Mouse (Mus musculus) neural tube, embryonic 11.5 days (tissue): Measurements from ENCODE around the gene Pklr. TPM values are rescaled to one million over a fixed set of nuclear protein-coding genes. Genes with fewer than 3 reads are reported as not detected.

Experiments
- ATAC-seq: fragments of 200-750 bp; cut with Nextera tagmentation; 2 replicates; pipeline ENCODE4 v1.8.0; 2017; ENCODE audit warnings: moderate number of reproducible peaks, mild to moderate bottlenecking, moderate TSS enrichment, moderate library complexity; ENCODE audit not compliant: insufficient read depth, low FRiP score, low TSS enrichment
- DNase-seq: peaks from one replicate; pipeline ENCODE4 v3.0.0-alpha.2; 2015; ENCODE audit warnings: low spot score
- H3K27ac ChIP-seq: fragments of 300-500 bp; sonication (generic); 2 replicates; pipeline ENCODE4 v1.5.1; 2014; ENCODE audit warnings: low read depth, mild to moderate bottlenecking, low read length
- H3K27me3 ChIP-seq: fragments of 300-500 bp; sonication (generic); 2 replicates; pipeline ENCODE4 v1.6.1; 2014; ENCODE audit warnings: mild to moderate bottlenecking, low read length, mixed read lengths; ENCODE audit not compliant: control insufficient read depth, insufficient read depth
- H3K36me3 ChIP-seq: fragments of 300-500 bp; sonication (generic); 2 replicates; pipeline ENCODE4 v1.6.1; 2014; ENCODE audit warnings: mild to moderate bottlenecking, low read length, moderate library complexity, mixed read lengths; ENCODE audit not compliant: control insufficient read depth, insufficient read depth
- H3K4me1 ChIP-seq: fragments of 300-500 bp; sonication (generic); 2 replicates; pipeline ENCODE4 v1.6.1; 2014; ENCODE audit warnings: low read length, mixed read lengths; ENCODE audit not compliant: control insufficient read depth, insufficient read depth
- H3K4me2 ChIP-seq: fragments of 300-500 bp; sonication (generic); 2 replicates; pipeline ENCODE4 v1.6.1; 2014; ENCODE audit warnings: low read depth, mild to moderate bottlenecking, moderate library complexity
- H3K4me3 ChIP-seq: fragments of 300-500 bp; sonication (generic); 2 replicates; pipeline ENCODE4 v1.5.1; 2014; ENCODE audit warnings: low read depth, low read length
- H3K9ac ChIP-seq: fragments of 300-500 bp; sonication (generic); 2 replicates; pipeline ENCODE4 v1.6.1; 2014; ENCODE audit warnings: mild to moderate bottlenecking, low read length
- H3K9me3 ChIP-seq: fragments of 300-500 bp; sonication (generic); 2 replicates; pipeline ENCODE4 v1.6.1; 2016; ENCODE audit warnings: low read length; ENCODE audit not compliant: control insufficient read depth
- WGBS: fragments of 180-500 bp; shearing (Covaris S2); extraction: QIAGEN DNeasy Blood & Tissue Kit; methylation state at CpG from one replicate; pipeline ENCODE4 v1.1.7; 2014; 5-methylcytosine and 5-hydroxymethylcytosine counted together
- polyA plus RNA-seq: library from polyadenylated mRNA; unstranded; fragments of >200 nt; fragmentation: Nextera tagmentation; extraction: Ambion mirVana; gene quantifications from 2 replicates; pipeline ENCODE4 v1.2.1, GENCODE M21; 2014

The Pklr gene
- polyA plus RNA-seq, 1 experiment from 2014 or later, result 2.4 TPM

GRCm38 (mm10) chr3:89107545-89107944 lies 28.4 kb upstream of the Pklr start:
- H3K4me3 ChIP-seq, result no peak overlapping the region
- 74% methylated on average over 3 of the region's 3 CpGs for WGBS
- H3K27ac ChIP-seq, result no peak overlapping the region
- H3K4me2 ChIP-seq, result no peak overlapping the region
- H3K27me3 ChIP-seq, result no peaks in the 10 kb centered on the region
- no peaks in the 10 kb centered on the region for H3K9me3 ChIP-seq
- H3K36me3 ChIP-seq, result no peaks in the 10 kb centered on the region
- no peak overlapping the region for H3K9ac ChIP-seq
- no peaks in the 10 kb centered on the region for H3K4me1 ChIP-seq
- ATAC-seq, result no peak
- no peak for DNase-seq

- Histone ChIP-seq H3K27ac (no peak overlapping the region), H3K27me3 (no peaks in the 10 kb centered on the region), H3K9ac (no peak overlapping the region), H3K4me1 (no peaks in the 10 kb centered on the region), H3K9me3 (no peaks in the 10 kb centered on the region), H3K4me2 (no peak overlapping the region), H3K4me3 (no peak overlapping the region), H3K36me3 (no peaks in the 10 kb centered on the region)
- 63% methylated on average over 1 of the region's 1 CpGs for WGBS
- DNase-seq (no peak), ATAC-seq (no peak)
Observed at GRCm38 (mm10) chr3:89108146-89108545, 27.8 kb upstream of the Pklr start.

GRCm38 (mm10) chr3:89113058-89113457 lies 22.9 kb upstream of the Pklr start:
- Histone ChIP-seq H3K27ac (no peak overlapping the region), H3K4me2 (no peak overlapping the region), H3K9ac (no peak overlapping the region), H3K4me3 (no peak overlapping the region), H3K4me1 (no peaks in the 10 kb centered on the region), H3K36me3 (no peaks in the 10 kb centered on the region), H3K9me3 (no peaks in the 10 kb centered on the region), H3K27me3 (no peaks in the 10 kb centered on the region)
- ATAC-seq (no peak), DNase-seq (no peak)
- 86% methylated on average over 4 of the region's 4 CpGs for WGBS

GRCm38 (mm10) chr3:89115522-89115921 lies 20.4 kb upstream of the Pklr start:
- Histone ChIP-seq H3K4me1 (no peaks in the 10 kb centered on the region), H3K9me3 (no peaks in the 10 kb centered on the region), H3K4me2 (no peak overlapping the region), H3K27me3 (no peaks in the 10 kb centered on the region), H3K36me3 (no peaks in the 10 kb centered on the region), H3K4me3 (no peak overlapping the region), H3K9ac (no peak overlapping the region), H3K27ac (no peak overlapping the region)
- DNase-seq (no peak), ATAC-seq (no peak)
- 9% methylated on average over 2 of the region's 2 CpGs for WGBS

GRCm38 (mm10) chr3:89123313-89123712 lies 12.6 kb upstream of the Pklr start:
- Histone ChIP-seq H3K36me3 (no peaks in the 10 kb centered on the region), H3K9ac (no peak overlapping the region), H3K4me2 (no peak overlapping the region), H3K9me3 (no peaks in the 10 kb centered on the region), H3K4me3 (no peak overlapping the region), H3K27ac (no peak overlapping the region), H3K27me3 (no peaks in the 10 kb centered on the region), H3K4me1 (no peaks in the 10 kb centered on the region)
- DNase-seq, result no peak
- WGBS, result 86% methylated on average over 2 of the region's 2 CpGs
- no peak for ATAC-seq

GRCm38 (mm10) chr3:89124241-89124640 lies 11.7 kb upstream of the Pklr start:
- Histone ChIP-seq H3K4me3 (no peak overlapping the region), H3K36me3 (no peaks in the 10 kb centered on the region), H3K27ac (no peak overlapping the region), H3K27me3 (no peaks in the 10 kb centered on the region), H3K4me2 (no peak overlapping the region), H3K9me3 (no peaks in the 10 kb centered on the region), H3K9ac (no peak overlapping the region), H3K4me1 (no peaks in the 10 kb centered on the region)
- WGBS, result 85% methylated on average over 3 of the region's 3 CpGs
- ATAC-seq (no peak), DNase-seq (no peak)

- Histone ChIP-seq H3K4me2 (no peak overlapping the region), H3K9ac (no peak overlapping the region), H3K27ac (no peak overlapping the region), H3K4me1 (no peaks in the 10 kb centered on the region), H3K27me3 (no peaks in the 10 kb centered on the region), H3K36me3 (no peaks in the 10 kb centered on the region), H3K4me3 (no peak overlapping the region), H3K9me3 (no peaks in the 10 kb centered on the region)
- WGBS, result 86% methylated on average over 3 of the region's 3 CpGs
- ATAC-seq (no peak), DNase-seq (no peak)
Observed at GRCm38 (mm10) chr3:89125981-89126380, 10.0 kb upstream of the Pklr start.

GRCm38 (mm10) chr3:89129908-89130307 lies 6.0 kb upstream of the Pklr start:
- Histone ChIP-seq H3K4me3 (no peak overlapping the region), H3K27me3 (no peaks in the 10 kb centered on the region; the same call in 1 of the 2 replicates), H3K4me2 (no peak overlapping the region), H3K36me3 (no peaks in the 10 kb centered on the region), H3K27ac (no peak overlapping the region), H3K4me1 (no peaks in the 10 kb centered on the region), H3K9ac (no peak overlapping the region), H3K9me3 (no peaks in the 10 kb centered on the region)
- no peak for ATAC-seq
- WGBS, result 92% methylated on average over 3 of the region's 3 CpGs
- no peak for DNase-seq

GRCm38 (mm10) chr3:89131816-89132215 lies 4.1 kb upstream of the Pklr start:
- H3K9ac ChIP-seq, result no peak overlapping the region
- WGBS, result 62% methylated on average over 4 of the region's 4 CpGs
- H3K9me3 ChIP-seq, result no peaks in the 10 kb centered on the region
- DNase-seq, result no peak
- H3K36me3 ChIP-seq, result no peaks in the 10 kb centered on the region
- H3K4me2 ChIP-seq, result peak overlapping the region; percentile 50
- H3K4me1 ChIP-seq, result no peaks in the 10 kb centered on the region
- H3K27ac ChIP-seq, result no peak overlapping the region
- H3K27me3 ChIP-seq, result no peaks in the 10 kb centered on the region; the same call in 1 of the 2 replicates
- ATAC-seq, result no peak
- no peak overlapping the region for H3K4me3 ChIP-seq
